Mouse (Mus musculus): ENCODE data around the gene Vcan.

The Vcan gene

DNA sequence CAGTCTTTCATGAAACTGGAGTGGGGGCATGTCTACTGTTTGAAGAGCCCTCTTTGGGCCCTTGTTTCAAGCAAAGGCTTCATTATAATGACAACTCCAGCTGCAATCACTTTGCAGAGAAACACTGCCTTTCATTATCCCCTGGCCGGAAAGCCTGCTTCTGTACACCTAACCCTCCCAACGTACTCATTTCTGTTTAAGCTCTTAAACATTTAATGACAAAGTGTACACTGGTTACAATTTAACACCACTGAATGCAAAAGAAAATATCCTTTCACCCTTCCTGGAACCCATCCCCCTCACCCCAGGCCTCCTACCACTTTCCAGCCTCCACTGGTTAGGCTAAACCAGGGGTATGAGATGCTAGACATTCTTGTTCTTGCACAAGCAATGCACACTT is 15.8 kb downstream of the Vcan start:
- no peak for DNase-seq (ENCODE audit: low read depth, low spot score)

DNA sequence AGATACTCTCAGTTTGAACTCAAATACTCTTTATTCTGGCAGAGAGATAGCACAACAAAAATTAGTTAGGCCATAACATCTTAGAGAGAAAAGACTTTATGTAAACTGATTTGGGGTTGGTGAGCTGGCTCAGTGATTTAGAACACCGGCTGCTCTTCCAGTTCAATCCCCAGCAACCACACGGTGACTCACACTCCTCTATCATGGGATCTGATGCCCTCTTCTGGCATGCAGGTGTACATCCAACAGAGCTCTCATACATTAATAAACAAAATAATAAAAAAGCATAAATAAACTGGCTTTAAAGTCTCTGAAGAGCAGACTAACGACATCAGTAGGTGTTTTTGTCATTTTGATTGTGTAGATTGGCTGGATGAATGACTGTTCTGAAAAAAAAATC is 21.8 kb downstream of the Vcan start:
- no peak for DNase-seq (ENCODE audit: low read depth, low spot score)

DNA sequence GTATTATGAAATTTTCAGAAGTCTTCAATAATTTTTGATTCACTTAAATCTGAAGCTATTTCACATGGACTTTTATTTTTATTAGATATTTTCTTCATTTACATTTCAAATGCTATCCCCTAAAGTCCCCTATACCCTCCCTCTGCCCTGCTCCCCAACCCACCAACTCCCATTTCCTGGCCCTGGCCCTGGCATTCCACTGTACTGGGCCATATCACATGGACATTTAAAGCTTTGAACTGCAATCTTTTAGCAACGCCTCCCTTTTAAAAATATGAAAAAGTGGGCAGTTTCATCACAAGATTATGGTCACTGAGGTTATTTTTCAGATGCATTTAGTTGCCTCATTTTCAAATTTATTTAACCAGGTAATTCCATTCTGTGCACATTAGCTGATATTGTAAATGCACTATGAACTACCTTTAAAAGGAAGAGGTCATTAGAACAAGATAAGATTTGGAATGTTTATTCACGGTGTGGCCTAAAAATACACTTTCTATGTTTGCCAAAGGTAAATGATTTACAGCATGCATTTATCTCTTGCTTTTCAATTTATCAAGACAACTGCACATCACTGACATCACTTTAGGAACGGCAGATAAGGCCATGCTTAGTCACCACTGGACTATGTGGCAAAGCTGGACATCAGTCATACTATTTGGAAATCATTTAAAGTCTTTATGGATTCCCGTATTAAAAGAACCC is 32.7 kb downstream of the Vcan start:
- DNase-seq (ENCODE audit: low read depth, low spot score): no peak

DNA sequence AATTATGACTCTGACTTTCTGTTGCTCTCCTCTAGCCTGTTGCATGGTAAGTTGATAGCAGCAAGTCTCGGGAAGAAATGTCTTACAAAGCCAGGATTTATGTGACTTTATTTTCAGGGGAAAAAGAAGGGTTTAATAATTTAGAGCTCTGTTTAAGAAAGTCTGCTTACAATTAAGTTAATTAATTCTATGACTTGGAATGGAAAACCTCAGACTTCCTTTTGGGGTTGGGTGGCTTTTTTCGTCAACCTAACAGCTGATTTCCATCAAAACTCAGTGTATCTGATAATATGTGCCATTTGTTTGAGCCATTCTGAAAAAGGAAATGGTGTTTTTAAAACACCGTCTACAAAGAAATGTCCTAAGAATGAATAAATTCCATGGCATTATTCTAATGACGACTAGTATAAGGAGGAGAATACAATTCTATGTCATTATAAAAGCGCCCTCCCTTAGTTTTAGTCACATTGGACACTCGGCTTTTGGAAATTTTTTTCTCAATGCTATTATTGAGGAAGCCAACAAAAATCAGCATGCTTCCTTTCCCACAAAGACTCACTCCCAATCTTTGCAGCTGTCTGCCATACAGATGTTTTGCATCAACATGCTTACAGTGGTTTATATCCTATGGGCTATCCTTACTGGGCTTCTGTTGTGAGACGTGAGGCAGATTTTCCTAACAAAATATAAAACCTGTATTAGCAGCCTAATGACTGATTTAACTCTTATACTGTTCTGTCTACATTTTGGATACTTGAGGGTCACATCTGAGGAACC is 34.0 kb downstream of the Vcan start:
- DNase-seq (ENCODE audit: low read depth, low spot score): no peak

DNA sequence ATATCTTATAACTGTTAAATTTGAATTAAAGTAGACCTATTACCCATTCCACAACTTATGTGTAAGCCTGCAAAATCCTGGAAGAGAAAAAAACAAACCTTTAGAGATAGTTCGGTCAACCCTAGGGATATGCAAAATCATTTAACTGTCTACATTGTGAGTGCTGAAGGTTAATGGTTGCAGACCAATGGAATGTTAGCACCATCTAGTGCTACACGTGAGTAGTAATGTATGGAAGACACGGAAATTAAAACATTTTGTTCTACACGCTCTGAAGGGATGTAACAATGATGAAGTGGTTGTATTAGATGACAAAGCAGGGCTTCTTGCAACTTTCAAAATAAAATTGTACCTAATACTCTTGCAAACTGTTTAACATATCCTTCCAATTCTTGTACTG is 39.9 kb downstream of the Vcan start:
- no peak for DNase-seq (ENCODE audit: low read depth, low spot score)

DNA sequence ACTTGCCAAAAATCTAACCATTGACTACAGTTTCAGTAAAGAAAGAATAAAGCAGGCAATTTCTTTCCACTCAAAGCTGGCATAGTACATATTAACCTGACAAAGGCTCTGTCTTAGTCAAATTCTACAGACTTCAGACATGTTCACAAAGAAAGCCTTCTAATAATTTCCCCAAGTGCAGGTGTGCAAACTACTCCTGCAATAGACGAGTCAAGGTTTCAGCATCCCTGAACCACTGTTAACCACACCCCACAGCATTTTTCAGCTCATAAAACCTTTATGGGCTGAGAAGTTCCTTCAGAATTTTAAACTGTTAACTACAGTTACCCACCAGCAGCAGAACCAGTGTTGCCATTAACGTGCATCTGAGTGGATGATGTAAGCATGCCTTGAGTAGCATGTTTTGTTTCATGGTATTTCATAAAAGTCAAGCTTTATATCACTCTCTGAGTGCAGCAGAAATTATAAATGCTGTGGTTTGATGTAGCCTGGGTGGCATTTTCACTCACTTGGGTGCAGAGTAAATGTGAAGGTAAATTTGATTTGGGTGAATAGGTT is 42.2 kb downstream of the Vcan start:
- no peak for DNase-seq (ENCODE audit: low read depth, low spot score)

DNA sequence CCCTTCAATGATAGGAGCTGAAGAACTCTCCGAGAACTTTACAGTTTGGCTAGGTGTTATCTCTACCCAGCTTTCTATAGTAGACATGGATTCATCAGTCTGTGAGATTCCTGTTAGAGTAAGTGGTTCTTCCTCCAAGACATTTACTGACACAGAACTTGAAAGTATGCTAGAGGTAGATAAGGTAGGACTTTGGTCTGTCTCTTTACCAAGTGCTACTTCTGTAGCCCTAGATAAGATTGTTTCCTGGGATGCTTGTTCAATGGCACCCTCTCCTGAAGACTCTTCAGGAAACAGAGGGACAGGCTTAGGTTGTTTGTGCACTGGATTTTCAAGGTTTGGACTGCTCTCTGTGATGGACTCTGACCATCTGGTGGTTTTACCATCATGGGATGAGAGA is 49.7 kb downstream of the Vcan start:
- no peak for DNase-seq (ENCODE audit: low read depth, low spot score)

DNA sequence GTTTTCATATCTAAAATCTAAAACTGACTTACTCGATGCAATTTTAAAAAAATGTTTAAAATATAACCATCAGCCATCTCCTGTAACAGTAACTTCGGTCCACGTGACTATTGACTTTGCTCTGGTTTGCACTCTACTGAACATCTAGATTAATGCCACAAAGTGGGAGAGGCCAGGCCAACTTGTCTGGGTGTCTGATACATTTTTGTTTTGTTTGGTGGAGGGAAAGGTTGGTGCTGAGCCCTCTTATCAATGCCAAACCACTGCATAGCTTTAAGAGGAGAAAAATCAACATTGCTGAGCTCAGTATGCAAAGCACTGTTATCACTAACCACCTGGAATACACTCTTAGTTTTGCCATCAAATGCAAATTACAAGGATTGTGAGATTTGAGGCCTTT is 58.8 kb downstream of the Vcan start:
- no peak for DNase-seq (ENCODE audit: low read depth, low spot score)

DNA sequence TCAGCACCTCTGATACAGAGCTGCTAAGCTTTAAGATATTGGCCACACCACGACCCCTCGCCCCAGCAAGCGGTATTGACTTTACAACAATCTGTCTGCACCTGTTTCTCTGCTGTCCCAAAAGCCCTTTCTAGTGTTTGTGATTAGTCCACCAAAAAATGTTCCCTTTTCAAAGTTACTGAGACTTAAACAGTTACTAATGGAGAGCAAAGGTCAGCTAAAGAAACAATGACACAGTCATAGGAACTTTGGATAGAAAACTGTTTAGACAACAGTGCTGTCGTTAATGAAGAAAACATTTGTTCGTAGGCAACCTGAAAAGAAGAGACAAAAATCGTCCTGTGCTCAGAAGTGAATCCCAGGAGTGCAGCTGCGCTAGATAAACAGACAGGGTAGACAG is 60.1 kb downstream of the Vcan start:
- no peak for DNase-seq (ENCODE audit: low read depth, low spot score)

DNA sequence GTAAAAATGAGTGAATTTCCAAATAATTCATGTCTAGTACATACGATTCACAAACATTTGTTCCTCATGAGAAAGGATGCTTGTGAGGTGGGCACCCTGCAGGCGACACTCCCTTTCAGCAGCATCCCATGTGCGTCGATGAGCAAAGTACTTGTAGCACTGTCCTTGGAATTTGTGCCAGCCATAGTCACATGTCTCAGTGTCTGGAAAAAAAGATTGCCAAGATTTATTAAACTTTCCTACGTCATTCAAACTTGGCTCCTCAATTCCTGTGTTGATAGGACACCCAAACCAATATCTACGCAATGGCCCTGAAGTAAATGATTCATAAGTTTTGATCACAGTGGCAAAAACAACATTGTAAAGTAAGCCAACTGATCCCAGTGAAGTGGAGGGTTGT is 62.6 kb downstream of the Vcan start:
- DNase-seq (ENCODE audit: low read depth, low spot score): no peak

DNA sequence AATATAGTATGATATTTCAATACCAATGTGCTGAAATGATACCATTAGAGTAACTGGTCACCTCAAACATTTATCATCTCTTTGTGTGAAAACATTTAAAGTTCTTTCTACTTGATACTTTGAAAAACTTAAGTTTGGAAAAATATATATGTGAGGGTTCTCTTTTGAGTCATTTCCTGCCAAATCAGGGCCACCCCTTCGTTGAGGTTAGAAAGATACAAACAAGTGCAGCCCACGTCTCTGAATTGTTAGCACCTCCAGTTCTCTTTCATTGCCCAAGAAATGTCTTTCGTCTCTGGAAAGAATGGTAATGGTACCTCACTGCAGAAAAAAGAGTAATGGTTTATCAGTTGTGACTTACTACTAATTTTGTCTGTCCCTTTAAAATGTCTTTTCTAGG is 71.8 kb downstream of the Vcan start:
- no peak for DNase-seq (ENCODE audit: low read depth, low spot score)

DNA sequence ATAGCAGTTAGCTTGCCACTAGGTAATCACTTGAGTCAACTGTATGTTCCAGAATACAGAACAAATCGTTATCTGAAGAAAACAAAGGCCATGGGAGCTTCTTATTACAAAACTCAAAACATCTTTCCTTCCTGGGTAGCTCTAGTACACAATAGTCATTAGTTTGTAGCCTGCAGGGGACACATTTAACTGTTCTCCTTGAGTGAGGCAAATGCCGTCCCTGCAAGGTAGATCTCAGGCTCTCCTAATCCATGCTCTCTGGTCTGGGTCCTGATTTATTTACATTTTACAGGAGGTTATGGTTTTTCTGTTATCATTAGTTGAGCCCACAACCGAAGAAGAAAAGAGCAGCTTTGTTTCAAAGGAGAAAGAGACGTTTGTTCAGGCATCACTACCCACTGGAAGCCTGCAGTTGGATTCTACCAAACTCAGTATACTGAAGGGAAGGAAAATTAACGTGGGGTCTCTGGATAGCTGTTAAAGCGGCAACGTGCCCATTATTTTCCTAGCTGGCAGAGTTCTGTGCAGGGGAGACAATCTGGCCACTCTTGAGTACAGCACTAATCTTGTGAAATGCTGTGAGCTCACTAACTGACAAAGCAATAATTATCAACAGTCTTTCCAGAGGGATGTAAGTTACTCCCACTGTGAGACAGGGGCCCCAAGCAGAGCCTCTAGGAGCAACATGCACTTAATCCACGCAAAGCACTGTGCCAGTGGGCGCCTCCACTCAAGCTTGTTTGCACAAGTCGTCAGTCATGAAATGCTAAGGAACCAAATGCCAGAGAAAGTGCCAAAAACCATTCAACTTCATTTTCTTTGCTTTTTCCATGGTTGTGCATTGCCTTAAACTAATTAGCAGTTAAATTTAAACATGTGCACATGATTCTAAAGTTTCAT is 73.1 kb downstream of the Vcan start:
- no peak for DNase-seq (ENCODE audit: low read depth, low spot score)

DNA sequence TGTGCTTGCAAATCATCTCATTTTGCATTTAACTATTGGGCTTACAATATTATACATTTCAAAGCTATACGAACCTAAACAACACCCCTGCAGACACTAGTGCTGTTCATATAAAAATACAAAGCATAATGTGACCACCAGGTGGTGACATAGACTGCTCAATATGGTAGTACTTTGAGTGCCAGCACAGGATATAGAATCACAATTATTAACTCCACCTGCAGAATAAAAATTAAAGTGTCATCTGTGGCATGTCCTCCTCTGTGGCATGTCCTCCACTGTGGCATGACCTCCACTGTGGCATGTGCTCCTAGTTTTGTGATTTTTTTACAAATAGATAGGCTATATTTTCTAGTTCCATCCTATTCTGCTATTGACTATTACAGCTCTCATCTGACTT is 74.2 kb downstream of the Vcan start:
- DNase-seq (ENCODE audit: low read depth, low spot score): peak; percentile 18

DNA sequence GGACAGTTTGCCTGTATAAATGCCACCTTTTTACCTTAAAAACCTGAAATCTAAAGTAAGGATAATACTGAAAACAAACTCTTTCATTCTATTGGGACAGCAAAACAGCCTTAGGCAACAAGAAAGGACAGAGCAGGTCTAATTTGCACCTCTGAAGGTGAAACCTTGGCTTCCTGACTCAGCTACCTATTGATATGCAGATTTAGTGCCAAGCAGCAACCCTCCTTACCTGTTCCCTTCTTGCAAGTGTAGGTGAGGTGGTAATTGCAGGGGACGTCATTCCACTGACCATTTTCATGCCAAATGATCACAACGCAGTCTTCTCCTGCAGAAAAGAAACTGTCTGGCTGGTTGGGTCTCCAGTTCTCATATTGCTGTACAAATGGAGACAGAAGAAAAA is 80.6 kb downstream of the Vcan start:
- DNase-seq (ENCODE audit: low read depth, low spot score): no peak

DNA sequence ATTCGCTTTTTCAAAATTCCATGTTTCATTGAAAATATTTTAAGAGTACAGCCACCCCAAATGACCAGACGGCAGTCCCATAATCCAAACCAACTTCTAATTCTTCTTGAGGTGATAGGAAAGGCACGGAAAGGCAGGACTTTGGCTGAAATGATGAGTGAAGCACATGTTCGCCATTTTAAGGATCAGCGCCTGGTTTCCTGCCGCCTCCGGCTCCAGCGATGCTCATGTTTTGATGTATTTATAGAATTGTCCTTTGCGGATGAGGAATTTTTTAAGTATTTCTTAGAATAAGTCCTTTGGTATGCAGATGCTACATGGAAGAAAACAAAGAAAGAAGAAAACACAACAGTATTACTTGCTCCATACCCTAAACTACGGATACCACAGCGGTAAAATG is 85.3 kb downstream of the Vcan start:
- DNase-seq (ENCODE audit: low read depth, low spot score): no peak

DNA sequence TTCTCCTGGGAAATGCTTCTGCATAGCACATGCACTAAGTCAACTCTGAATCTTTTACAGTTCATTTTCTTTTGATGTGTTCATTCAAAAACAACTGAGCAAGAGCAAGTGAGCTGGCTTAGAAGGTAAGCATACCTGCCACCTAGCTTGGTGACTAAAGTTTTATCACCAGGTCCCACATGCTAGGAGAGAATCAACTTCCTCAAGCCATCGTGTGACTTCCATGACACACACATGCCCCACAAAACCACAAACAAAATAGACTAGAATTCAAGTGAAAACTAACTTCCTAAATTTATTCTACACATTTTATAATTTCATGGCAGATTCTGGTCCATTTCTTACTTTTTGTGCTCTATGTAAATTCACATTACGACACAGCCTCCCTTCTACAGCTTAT is 89.0 kb downstream of the Vcan start:
- no peak for DNase-seq (ENCODE audit: low read depth, low spot score)

DNA sequence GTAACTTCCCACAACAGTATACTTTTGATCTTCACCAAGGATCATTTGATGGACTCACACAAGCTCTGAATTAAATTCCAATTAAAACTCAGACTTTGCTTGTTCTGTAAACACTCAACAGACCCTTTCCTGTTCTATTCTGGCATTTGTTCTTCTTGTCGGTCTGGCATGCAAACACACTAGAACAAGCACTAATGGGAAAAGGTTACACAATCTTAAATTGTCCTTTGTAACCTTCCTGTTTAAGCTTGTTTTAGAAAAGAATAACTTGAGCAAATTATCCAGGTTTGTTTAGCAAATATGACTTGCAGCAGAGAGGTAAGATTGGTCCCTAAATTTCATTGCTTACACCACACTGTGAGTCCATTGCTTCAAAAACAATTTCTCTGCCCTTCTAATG is 89.5 kb downstream of the Vcan start:
- no peak for DNase-seq (ENCODE audit: low read depth, low spot score)

DNA sequence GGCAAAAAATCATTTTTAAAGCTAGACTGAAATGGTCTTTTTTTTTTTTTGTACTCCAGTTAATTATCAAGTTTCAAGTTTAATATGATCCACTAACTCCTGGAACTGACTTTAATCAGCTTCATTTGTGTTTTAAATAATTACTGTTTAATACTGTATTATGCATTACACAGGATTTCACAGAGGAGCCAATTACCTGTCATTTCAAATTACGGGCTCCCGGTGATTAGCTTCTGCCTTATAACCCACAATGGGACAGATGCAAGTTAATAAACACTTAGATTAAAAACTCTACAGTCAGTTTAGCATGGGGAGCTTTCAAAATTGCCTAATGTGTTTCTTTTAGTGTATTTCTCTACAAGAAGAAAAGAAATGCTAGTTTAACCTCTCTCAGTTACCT is 96.7 kb downstream of the Vcan start:
- no peak for DNase-seq (ENCODE audit: low read depth, low spot score)

DNA sequence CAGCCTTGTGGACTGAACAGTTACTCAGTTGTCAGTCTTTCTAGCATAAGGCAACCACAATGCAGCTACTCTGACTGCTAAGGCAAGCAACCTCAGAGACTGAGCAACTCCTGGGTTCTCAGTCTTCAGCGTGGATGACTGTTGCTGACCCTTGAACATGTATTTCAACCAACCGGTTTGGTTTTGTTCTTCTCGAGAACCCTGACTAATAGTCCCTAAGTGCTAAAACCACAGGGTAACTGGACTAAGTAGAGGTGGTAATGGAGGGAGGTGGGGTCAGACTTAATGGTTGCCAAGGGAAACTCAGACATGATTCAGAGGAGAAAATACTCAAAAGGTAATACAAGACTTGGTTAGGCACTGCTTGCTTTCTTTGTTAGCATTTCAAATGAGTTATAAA is 105.3 kb downstream of the Vcan start:
- no peak for DNase-seq (ENCODE audit: low read depth, low spot score)

DNA sequence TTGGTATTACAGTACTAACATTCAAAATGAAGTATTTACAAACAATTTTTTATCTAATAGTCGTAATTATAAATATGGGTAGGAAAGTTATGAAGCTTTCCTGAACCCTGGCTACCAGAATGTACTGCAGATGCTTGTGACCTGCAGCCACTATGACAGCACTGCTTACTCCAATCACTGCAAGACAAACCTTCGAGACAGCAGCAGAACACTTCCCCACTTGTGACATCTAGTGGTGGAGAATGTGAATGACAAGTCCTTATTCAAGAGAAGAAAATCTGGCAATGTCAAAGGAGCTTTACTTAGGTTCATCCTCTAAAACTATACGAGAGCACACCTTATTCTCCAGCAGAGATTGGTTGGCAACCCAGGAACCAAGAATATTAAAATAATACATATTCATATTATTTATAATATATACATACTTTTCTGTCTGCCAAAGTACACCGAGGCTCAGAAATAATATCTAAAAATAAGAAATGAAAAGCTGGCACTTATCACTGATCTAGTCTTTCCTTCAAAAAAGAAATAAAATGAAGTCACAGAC is 108.1 kb downstream of the Vcan start:
- DNase-seq (ENCODE audit: low read depth, low spot score): peak; percentile 30

DNA sequence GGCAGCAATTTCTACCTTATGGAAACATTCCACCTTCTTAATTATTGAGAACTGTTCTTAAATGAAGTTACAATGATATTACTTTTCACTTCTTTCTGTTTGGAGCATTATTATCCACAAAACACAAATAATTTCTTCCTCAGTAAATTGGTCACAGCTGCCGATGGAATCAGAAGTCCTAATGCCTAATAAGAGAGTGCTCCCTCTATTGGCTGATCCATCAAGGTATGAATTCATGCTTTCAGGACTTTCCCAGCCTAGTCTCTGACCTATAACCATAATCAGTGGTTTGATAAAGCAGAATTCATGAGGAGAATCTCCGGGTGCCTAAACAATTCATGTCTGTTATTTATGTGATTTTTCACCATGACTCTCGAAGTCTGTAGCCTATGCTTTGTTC is 123.2 kb downstream of the Vcan start:
- no peak for DNase-seq (ENCODE audit: low read depth, low spot score)

DNA sequence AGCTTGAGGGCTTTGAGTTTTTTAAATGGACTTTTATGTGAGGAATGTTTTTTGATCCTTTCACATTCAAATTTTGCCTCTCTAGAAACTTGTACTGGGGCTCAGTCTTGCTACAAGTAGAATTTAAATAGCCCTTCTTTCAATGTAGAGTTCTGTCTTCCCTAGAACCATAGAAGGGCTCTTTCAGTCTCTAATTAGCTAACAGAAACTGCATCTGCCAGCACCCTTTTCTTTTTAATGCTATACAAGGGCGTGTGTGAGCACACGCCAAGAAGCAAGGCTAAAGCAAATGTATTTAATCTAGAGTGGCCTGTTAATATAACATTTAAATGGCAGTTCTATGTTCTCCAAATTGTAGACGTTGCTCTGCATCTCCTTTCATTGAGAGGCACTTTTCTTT is 134.9 kb downstream of the Vcan start:
- no peak for DNase-seq (ENCODE audit: low read depth, low spot score)

All from retina, adult 2 months (tissue).